Mouse (Mus musculus): ENCODE data around the gene Hpgd.

DNA sequence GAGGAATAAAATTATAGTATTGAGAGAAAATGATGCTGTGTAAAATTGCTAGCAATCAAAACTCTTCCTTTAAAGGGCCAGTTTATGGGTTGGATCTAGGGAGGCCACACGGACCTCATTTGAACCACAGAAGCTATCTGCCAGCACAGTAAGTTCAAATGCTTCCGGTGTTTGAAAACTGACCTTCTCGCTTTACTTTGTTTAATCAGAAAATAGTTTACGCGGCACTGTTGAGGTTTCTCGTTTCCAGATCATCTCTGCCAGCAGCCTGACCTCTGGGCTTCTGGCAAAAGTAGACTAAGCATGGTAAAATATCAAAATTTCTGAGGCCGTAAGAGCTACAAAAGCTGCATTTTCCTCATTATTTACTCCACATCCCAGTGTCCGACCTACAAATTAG lies 42.4 kb downstream of the Hpgd start:
- TF ChIP-seq POLR2A (IDR thresholded peaks at IDR 0.05; ENCODE audit: low read depth, low read length), result no peak
- no peak for TF ChIP-seq CTCF (IDR thresholded peaks at IDR 0.05; ENCODE audit: borderline replicate concordance, insufficient read depth, low read length)

All from embryonic fibroblast, embryonic 13.5 days (primary cell).